Mouse (Mus musculus) myocyte (in vitro differentiated cells): ENCODE measurements around the gene AA792892.
"Not testable (repeated sequence)": the region's sequence is repeated elsewhere in the genome, so short reads cannot be mapped to it uniquely, and the experiment has no call there.

ENCODE experiments used
- MYOD1 ChIP-seq, 3 experiments: IDR thresholded peaks; one replicate each; pipeline ENCODE4 v1.6.1; 2011; ENCODE audit warnings: control low read depth in 2 of 3, low read depth in 2 of 3, mild to moderate bottlenecking in 2 of 3, moderate library complexity in 1 of 3; ENCODE audit not compliant: insufficient read length in 2 of 3, control insufficient read depth in 1 of 3
- MYOG ChIP-seq, 3 experiments: IDR thresholded peaks; one replicate each; pipeline ENCODE4 v1.6.1; 2011; ENCODE audit warnings: control low read depth in 2 of 3, low read depth in 2 of 3, mild to moderate bottlenecking in 2 of 3; ENCODE audit not compliant: insufficient read length in 2 of 3, control insufficient read depth in 1 of 3, insufficient read depth in 1 of 3
- POLR2A ChIP-seq: IDR thresholded peaks from one replicate; pipeline ENCODE4 v1.6.1; 2011; ENCODE audit warnings: low read depth, mild to moderate bottlenecking, control low read depth, moderate library complexity; ENCODE audit not compliant: insufficient read length
- TCF12 ChIP-seq: IDR thresholded peaks from one replicate; pipeline ENCODE4 v1.6.1; 2011; ENCODE audit warnings: mild to moderate bottlenecking, control low read depth; ENCODE audit not compliant: poor library complexity, insufficient read depth, severe bottlenecking
- USF1 ChIP-seq: IDR thresholded peaks from one replicate; pipeline ENCODE4 v1.6.1; 2011; ENCODE audit warnings: low read depth, mild to moderate bottlenecking, control low read depth, moderate library complexity

- not testable (repeated sequence) for TF ChIP-seq POLR2A; MYOD1 (IDR thresholded peaks at IDR 0.05; ENCODE audit: control insufficient read depth in 1 of 3, insufficient read length in 2 of 3, low read depth in 2 of 3); TCF12; MYOG (IDR thresholded peaks at IDR 0.05; ENCODE audit: control insufficient read depth in 1 of 3, insufficient read depth in 1 of 3, insufficient read length in 2 of 3, low read depth in 2 of 3); USF1
Observed at GRCm38 (mm10) chr5:94339449-94339848, at the start of gene AA792892.
